Mouse (Mus musculus): ENCODE measurements around the gene Syce1l.

Syce1l gene

DNA sequence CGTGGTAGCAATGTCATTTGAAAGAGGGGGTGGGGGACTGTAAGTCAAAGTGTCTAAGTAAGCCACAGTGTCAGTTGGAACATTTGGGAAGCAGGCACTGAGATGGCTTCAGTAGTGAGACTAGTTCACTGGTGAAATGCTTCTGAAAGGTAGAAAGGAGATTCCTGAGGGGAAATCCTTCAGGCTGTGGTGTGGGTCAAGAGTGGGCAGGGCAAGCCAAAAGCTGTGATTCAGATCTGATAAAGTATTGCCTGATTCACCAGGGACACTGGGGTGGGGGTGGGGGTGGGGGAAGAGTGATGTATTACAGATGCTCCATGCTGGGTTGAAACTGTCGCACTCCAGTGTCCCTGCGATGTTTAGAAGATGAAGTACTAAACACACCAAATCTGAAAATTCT lies 31.6 kb downstream of the Syce1l start:
- DNase-seq = no peak

DNA sequence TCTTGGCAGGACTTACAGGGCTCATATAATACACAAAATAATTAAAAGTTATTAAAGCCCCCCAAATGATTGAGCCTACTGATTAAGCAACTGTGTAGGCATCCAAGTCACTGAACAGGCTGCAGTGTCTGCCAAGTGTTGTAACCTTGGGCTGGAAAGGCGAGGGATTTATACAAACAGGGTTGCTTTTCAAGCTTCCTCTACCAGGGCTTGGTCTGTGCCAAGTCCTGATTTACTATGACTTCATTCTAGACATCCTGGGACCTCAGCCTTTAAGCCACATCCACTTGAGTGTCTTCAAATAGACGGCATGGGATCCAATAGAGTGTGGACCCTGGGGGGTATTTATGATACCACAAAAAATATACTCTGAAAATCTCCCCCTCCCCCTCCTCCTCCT lies 32.3 kb downstream of the Syce1l start:
- no peak for DNase-seq

DNA sequence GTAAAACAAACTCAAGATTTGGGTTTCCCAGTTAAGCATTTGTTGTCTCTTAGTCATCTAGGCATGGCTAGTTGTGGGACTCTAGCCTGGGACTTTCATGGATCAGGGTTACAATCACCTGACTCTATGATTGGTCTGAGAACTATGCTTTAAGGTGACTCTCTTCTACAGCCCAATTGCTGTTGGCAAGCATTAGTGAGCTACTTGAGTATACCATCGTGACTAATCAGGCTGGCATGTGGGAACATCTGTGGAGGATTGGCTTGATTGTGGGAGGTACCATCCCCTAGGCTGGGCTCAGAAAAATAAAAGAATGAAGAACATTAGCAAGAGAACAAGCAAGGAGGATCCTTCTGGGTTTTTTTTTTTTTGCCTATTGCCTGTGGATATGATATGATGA lies 33.8 kb downstream of the Syce1l start:
- no peak for DNase-seq

DNA sequence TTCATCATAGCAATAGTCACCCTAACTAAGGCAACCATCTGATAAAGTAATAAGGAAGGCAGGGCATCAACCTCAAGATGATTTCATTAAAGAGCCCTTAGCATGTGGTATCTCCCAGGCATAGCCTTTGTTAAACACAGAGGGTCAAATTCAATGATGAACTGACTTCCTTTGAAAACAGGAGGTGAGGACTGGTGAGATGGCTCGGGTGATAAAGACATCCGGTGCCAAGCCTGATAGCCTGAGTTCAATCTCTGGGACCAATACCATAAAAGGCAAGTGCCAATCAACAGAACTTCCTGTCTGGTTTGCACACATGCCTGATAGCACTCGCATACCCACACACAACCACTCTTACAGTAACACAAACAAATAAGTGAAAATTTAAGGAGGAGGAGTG lies 36.3 kb downstream of the Syce1l start:
- no peak for DNase-seq

DNA sequence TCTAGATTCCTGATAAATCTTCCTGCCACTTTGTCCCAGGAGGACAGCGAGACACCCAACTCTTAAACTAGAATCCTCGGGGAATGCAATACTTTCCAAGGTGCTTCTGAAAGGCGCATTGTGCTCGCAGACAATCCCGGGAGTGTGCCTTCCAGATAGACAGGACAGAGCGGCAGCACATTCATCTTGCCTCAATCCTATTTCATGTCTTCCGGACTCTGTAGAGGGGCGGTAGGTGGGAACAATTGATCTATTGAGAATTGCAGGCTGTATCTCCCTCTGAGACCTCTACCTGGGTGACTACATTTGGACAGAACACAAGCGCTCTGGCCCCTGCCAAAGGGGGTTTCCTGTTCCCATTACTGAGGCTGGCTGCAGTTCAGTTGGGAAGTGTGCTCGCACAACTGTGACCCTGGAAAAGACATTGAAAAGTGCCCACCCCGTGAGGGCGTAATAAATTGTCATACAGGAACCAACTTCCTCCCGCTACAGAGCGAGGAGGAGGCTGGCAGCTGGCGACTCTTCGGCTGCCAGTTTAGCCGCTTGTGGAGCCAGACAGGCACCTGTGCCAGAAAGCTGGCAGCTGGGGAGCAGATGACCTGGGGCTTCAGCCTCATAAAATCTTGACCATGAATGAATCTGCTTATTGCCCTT lies 45.0 kb downstream of the Syce1l start:
- DNase-seq = no peak

DNA sequence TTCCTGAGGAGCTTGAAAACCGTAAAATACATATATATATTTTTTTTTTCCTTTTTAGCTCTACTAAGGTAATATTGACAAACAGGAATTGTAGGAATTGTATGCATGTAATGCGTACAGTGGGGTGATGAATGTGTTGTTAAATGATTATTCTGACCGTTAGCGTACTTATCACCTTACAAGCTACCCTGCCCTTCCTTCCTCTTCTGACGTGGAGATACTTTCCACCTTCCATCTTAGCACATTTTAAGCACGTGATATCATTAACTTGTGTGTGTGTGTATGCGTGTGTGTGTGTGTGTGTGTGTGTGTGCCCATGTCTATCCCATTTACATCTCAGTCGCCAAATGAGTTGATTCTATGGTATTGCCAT lies 45.5 kb downstream of the Syce1l start:
- DNase-seq = no peak

DNA sequence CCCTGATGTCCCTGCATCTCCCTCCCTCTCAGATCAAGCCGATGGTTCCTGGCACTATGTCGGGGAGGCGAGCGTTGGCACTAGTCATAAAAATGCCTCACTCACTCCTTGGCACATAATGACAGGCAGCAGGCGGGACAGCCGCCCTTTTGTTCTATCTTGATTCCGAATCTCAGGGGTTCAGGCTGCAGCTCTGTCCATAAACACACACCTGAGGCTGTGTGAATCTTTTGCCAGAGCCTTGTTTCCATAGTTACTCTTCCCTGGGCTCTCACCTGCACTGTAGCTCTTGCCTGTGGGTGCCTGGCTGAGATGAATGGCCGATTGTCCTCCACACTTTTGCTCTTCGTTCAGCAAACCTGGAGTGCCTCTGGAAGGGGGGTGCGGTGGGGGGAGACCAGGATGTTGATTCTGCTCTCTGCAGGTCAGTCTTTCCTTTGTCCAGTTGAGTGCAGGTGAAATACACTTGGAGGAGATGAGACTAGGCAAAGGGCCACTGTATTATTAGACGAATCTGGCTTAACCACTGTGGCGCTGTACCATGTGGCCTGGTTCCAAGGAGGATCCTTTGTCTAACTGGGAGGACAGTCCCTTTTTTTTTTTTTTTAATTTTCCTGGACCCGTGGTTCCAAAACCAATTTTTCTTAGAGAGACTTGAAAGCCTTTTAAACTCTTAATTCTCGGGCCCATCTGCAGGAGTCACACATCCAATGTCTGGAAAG lies 48.8 kb downstream of the Syce1l start:
- no peak for DNase-seq

DNA sequence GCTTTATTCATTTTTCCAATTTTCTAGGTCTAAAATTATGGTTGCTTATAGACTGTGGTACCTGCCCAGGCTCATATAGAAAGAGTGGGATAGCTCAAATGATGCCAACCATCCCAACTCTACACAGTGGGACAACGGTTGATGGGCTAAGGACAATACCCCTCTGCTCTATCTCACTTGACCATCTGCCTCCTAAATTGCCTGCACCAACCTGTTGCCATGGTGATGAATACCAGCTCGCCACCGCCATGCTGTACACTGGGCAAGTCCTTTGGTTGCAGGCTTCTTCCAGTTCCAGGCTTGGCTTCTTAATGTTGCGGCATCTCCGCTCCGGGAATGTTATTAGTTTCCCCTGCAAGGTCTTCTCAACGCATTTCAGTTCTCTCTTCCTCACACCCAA lies 62.0 kb downstream of the Syce1l start:
- DNase-seq = no peak

Data from thymus, postnatal 14 days (tissue).